ENCODE assay signal across 8 mouse cellular contexts in genomic region chr9:42520587-42521084, GRCm38 (mm10). TPM values are rescaled to one million over a fixed set of nuclear protein-coding genes. Genes with fewer than 3 reads are reported as not detected.
DNase-seq lines count a peak whose midpoint lies in the region; ATAC-seq and TF ChIP-seq lines count a peak whose summit lies in the region.

No protein-coding gene starts in this region.

- peak overlapping the region; percentile 47 for H3K4me2 ChIP-seq in kidney, embryonic 14.5 days (replicated peaks; ENCODE audit: low read depth, low read length)
- H3K4me2 ChIP-seq in limb, embryonic 14.5 days (replicated peaks; ENCODE audit: low read depth, low read length, severe bottlenecking) = peak overlapping the region; percentile 62
- H3K4me2 ChIP-seq in midbrain, postnatal 0 days (ENCODE audit: low read depth, low read length, poor library complexity, severe bottlenecking) = peak overlapping the region; percentile 59

- TF ChIP-seq POLR2A in limb, embryonic 14.5 days (IDR thresholded peaks at IDR 0.05; ENCODE audit: borderline replicate concordance, extremely low read depth, insufficient read depth, insufficient read length) = no peak

- peak; percentile 66; the same call in 1 of the 2 replicates for ATAC-seq in kidney, embryonic 14.5 days (ENCODE audit: low FRiP score, low TSS enrichment)
- ATAC-seq in limb, embryonic 14.5 days (ENCODE audit: low FRiP score, low read depth) = no peak
- peak; percentile 78 for ATAC-seq in midbrain, postnatal 0 days (ENCODE audit: low FRiP score)

- H3K27me3 ChIP-seq in kidney, embryonic 14.5 days (ENCODE audit: control insufficient read depth, insufficient read depth, low read length) = no peaks in the 10 kb centered on the region
- H3K27me3 ChIP-seq in limb, embryonic 14.5 days (ENCODE audit: control insufficient read depth, insufficient read depth, low read length) = no peaks in the 10 kb centered on the region; the same call in 1 of the 2 replicates
- H3K27me3 ChIP-seq in midbrain, postnatal 0 days (ENCODE audit: insufficient read depth, low read length) = no peaks in the 10 kb centered on the region

- no peaks in the 10 kb centered on the region; the same call in 1 of the 2 replicates for H3K4me1 ChIP-seq in kidney, embryonic 14.5 days (ENCODE audit: control insufficient read depth, insufficient read depth, low read length)
- H3K4me1 ChIP-seq in limb, embryonic 14.5 days (ENCODE audit: control insufficient read depth, insufficient read depth, low read length) = 0 out of 2 replicates have a peak, but pooled peaks cover 8% of the 10 kb centered on the region
- peaks cover 5% of the 10 kb centered on the region for H3K4me1 ChIP-seq in midbrain, postnatal 0 days (ENCODE audit: insufficient read depth, low read length)

- H3K36me3 ChIP-seq in kidney, embryonic 14.5 days (ENCODE audit: control insufficient read depth, insufficient read depth, low read length) = no peaks in the 10 kb centered on the region
- no peaks in the 10 kb centered on the region for H3K36me3 ChIP-seq in limb, embryonic 14.5 days (ENCODE audit: control insufficient read depth, insufficient read depth, low read length)
- no peaks in the 10 kb centered on the region for H3K36me3 ChIP-seq in midbrain, postnatal 0 days (ENCODE audit: insufficient read depth, low read length)

- H3K9ac ChIP-seq in kidney, embryonic 14.5 days (ENCODE audit: low read depth, low read length) = peak overlapping the region; percentile 38; the same call in 1 of the 2 replicates
- H3K9ac ChIP-seq in limb, embryonic 14.5 days (ENCODE audit: low read depth, low read length, severe bottlenecking) = peak overlapping the region; percentile 50
- H3K9ac ChIP-seq in midbrain, postnatal 0 days (replicated peaks; ENCODE audit: low read length, poor library complexity, severe bottlenecking) = peak overlapping the region; percentile 39; the same call in 1 of the 2 replicates

- H3K9me3 ChIP-seq in kidney, embryonic 14.5 days (ENCODE audit: control insufficient read depth, low read length) = no peaks in the 10 kb centered on the region
- H3K9me3 ChIP-seq in limb, embryonic 14.5 days (ENCODE audit: control insufficient read depth, low read length) = no peaks in the 10 kb centered on the region
- no peaks in the 10 kb centered on the region for H3K9me3 ChIP-seq in midbrain, postnatal 0 days (ENCODE audit: low read length)

- DNase-seq in heart, adult 18-20 months = peak; percentile 2
- no peak for DNase-seq in heart, adult 11 months
- DNase-seq in cerebellum, postnatal 4 days (ENCODE audit: low spot score in 2 of 2) = peak; percentile 32 to 65
- DNase-seq in gastrocnemius, postnatal 25 days = peak; percentile 14
- DNase-seq in limb, embryonic 14.5 days (ENCODE audit: low spot score) = peak; percentile 25
- peak; percentile 64 for DNase-seq in midbrain, postnatal 0 days (ENCODE audit: low spot score)
- DNase-seq in thymus, postnatal 0 days (ENCODE audit: low spot score) = peak; percentile 62

- peak; percentile 41 for TF ChIP-seq CTCF in midbrain, postnatal 0 days (IDR thresholded peaks at IDR 0.05)

- H3K4me3 ChIP-seq in kidney, embryonic 14.5 days (ENCODE audit: low read length) = peak overlapping the region; percentile 25
- H3K4me3 ChIP-seq in limb, embryonic 14.5 days (replicated peaks; ENCODE audit: low read length) = peak overlapping the region; percentile 34
- peak overlapping the region; percentile 29 for H3K4me3 ChIP-seq in midbrain, postnatal 0 days (ENCODE audit: low read depth, low read length)

- WGBS in kidney, embryonic 14.5 days = 3% methylated on average over 34 of the region's 36 CpGs
- WGBS in limb, embryonic 14.5 days = 5% methylated on average over 34 of the region's 36 CpGs
- WGBS in midbrain, postnatal 0 days = 3% methylated on average over 35 of the region's 36 CpGs

- H3K27ac ChIP-seq in kidney, embryonic 14.5 days (ENCODE audit: low read depth, low read length) = no peak overlapping the region
- H3K27ac ChIP-seq in limb, embryonic 14.5 days (replicated peaks; ENCODE audit: low read depth, low read length) = no peak overlapping the region
- no peak overlapping the region for H3K27ac ChIP-seq in midbrain, postnatal 0 days (ENCODE audit: low read depth, low read length)

RNA-seq across cellular contexts. Expression of gene Tbcel, which starts 13.0 kb away (rescaled TPM):
- 10 to 100 TPM; 19.0 to 22.7 TPM for total RNA-seq in heart, adult 18-20 months (2021)
- total RNA-seq in gastrocnemius, postnatal 25 days (2021) = 10 to 100 TPM; 17.0 to 17.6 TPM
- 6.6 and 7.3 TPM in 2 replicates for polyA plus RNA-seq in kidney, embryonic 14.5 days (2014; fragmentation: Nextera tagmentation; extraction: Ambion mirVana)
- 14.2 and 15.2 TPM in 2 replicates for polyA plus RNA-seq in limb, embryonic 14.5 days (2012; rRNA removed)
- polyA plus RNA-seq in limb, embryonic 14.5 days (2014; fragmentation: Nextera tagmentation; extraction: Ambion mirVana) = 5.3 TPM in 2 replicates
- 17.2 and 19.4 TPM in 2 replicates for total RNA-seq in midbrain, postnatal 0 days (2014; rRNA removed)
- polyA plus RNA-seq in midbrain, postnatal 0 days (2015; fragmentation: Nextera tagmentation; extraction: Ambion mirVana) = 2.8 and 3.0 TPM in 2 replicates
- polyA plus RNA-seq in thymus, postnatal 0 days (2015; fragmentation: Nextera tagmentation; extraction: Ambion mirVana) = 11.3 and 13.0 TPM in 2 replicates
